Mouse (Mus musculus) urinary bladder, postnatal 10 days (tissue): ENCODE results near the gene Gm5269.

Experiments used
- DNase-seq: peaks from one replicate; pipeline ENCODE4 v3.0.0; 2022; ENCODE audit warnings: low spot score

Gene Gm5269

GRCm38 (mm10) chr1:45877463-45877862, 12.6 kb downstream of the Gm5269 start:
- no peak for DNase-seq

- DNase-seq = no peak
These were observed 13.4 kb downstream of the Gm5269 start for GRCm38 (mm10) chr1:45876450-45877198.

- DNase-seq = no peak
These were observed 14.4 kb downstream of the Gm5269 start for GRCm38 (mm10) chr1:45875640-45876039.

GRCm38 (mm10) chr1:45873250-45873649, 16.8 kb downstream of the Gm5269 start:
- DNase-seq = no peak

- no peak for DNase-seq
These were observed 21.5 kb downstream of the Gm5269 start for GRCm38 (mm10) chr1:45868479-45869137.

GRCm38 (mm10) chr1:45868050-45868449, 22.0 kb downstream of the Gm5269 start:
- DNase-seq = no peak

- no peak for DNase-seq
These were observed 23.6 kb downstream of the Gm5269 start for GRCm38 (mm10) chr1:45866288-45867018.

- no peak for DNase-seq
These were observed 24.3 kb downstream of the Gm5269 start for GRCm38 (mm10) chr1:45865727-45866126.

- no peak for DNase-seq
These were observed 24.8 kb downstream of the Gm5269 start for GRCm38 (mm10) chr1:45865316-45865715.

GRCm38 (mm10) chr1:45864564-45865014, 25.5 kb downstream of the Gm5269 start:
- DNase-seq = no peak

- DNase-seq = no peak
These were observed 26.4 kb downstream of the Gm5269 start for GRCm38 (mm10) chr1:45863641-45864040.

- DNase-seq = no peak
These were observed 28.9 kb downstream of the Gm5269 start for GRCm38 (mm10) chr1:45861162-45861561.

- DNase-seq = no peak
These were observed 29.7 kb downstream of the Gm5269 start for GRCm38 (mm10) chr1:45860349-45860748.

GRCm38 (mm10) chr1:45858038-45858437, 32.0 kb downstream of the Gm5269 start:
- no peak for DNase-seq

GRCm38 (mm10) chr1:45845466-45845865, 44.6 kb downstream of the Gm5269 start:
- no peak for DNase-seq
